Mouse (Mus musculus) stomach, postnatal 0 days (tissue): Measurements from ENCODE around the gene Sh2d4b. TPM values are rescaled to one million over a fixed set of nuclear protein-coding genes. Genes with fewer than 3 reads are reported as not detected.

Experiments used
- ATAC-seq: fragments of 200-750 bp; cut with Nextera tagmentation; 2 replicates; pipeline ENCODE4 v1.8.0; 2017; ENCODE audit not compliant: low FRiP score, low TSS enrichment
- DNase-seq: peaks from one replicate; pipeline ENCODE4 v3.0.0-alpha.2; 2016; ENCODE audit warnings: low spot score
- H3K27ac ChIP-seq: fragments of 300-500 bp; sonication (generic); replicated peaks from 2 replicates; pipeline ENCODE4 v1.5.1; 2014; ENCODE audit warnings: mild to moderate bottlenecking, control low read depth
- H3K27me3 ChIP-seq: fragments of 300-500 bp; sonication (generic); 2 replicates; pipeline ENCODE4 v1.6.1; 2014; ENCODE audit warnings: low read length; ENCODE audit not compliant: control insufficient read depth, insufficient read depth
- H3K36me3 ChIP-seq: fragments of 300-500 bp; sonication (generic); 2 replicates; pipeline ENCODE4 v1.6.1; 2014; ENCODE audit warnings: low read length, mixed read lengths; ENCODE audit not compliant: control insufficient read depth, insufficient read depth
- H3K4me1 ChIP-seq: fragments of 300-500 bp; sonication (generic); replicated peaks from 2 replicates; pipeline ENCODE4 v1.6.1; 2014; ENCODE audit warnings: antibody characterized with exemption; ENCODE audit not compliant: control insufficient read depth, insufficient read depth
- H3K4me2 ChIP-seq: fragments of 300-500 bp; sonication (generic); replicated peaks from 2 replicates; pipeline ENCODE4 v1.6.1; 2014; ENCODE audit warnings: low read depth, mild to moderate bottlenecking, control low read depth, moderate library complexity
- H3K4me3 ChIP-seq: fragments of 300-500 bp; sonication (generic); 2 replicates; pipeline ENCODE4 v1.5.1; 2014; ENCODE audit warnings: low read depth, low read length, control low read depth
- H3K9ac ChIP-seq: fragments of 300-500 bp; sonication (generic); 2 replicates; pipeline ENCODE4 v1.6.1; 2014; ENCODE audit warnings: mild to moderate bottlenecking, low read length, control low read depth, mixed read lengths
- H3K9me3 ChIP-seq: fragments of 300-500 bp; sonication (generic); 2 replicates; pipeline ENCODE4 v1.6.1; 2016; ENCODE audit warnings: low read length; ENCODE audit not compliant: control insufficient read depth
- CTCF ChIP-seq: IDR thresholded peaks from 2 replicates; pipeline ENCODE4 v1.5.1; 2016; ENCODE audit warnings: antibody characterized with exemption, low read depth, mild to moderate bottlenecking, moderate library complexity
- EP300 ChIP-seq: optimal IDR thresholded peaks from 2 replicates; pipeline ENCODE3; 2016; ENCODE audit warnings: antibody characterized with exemption
- WGBS: fragments of 180-500 bp; shearing (Covaris S2); extraction: QIAGEN DNeasy Blood & Tissue Kit; methylation state at CpG from one replicate; pipeline ENCODE4 v1.1.7; 2014; 5-methylcytosine and 5-hydroxymethylcytosine counted together
- polyA plus RNA-seq: library from polyadenylated mRNA; unstranded; fragments of >200 nt; fragmentation: Nextera tagmentation; extraction: Ambion mirVana; gene quantifications from 2 replicates; pipeline ENCODE4 v1.2.1, GENCODE M21; 2015

The Sh2d4b gene
- polyA plus RNA-seq, 1 experiment from 2014 or later, result 0.07 TPM

DNA sequence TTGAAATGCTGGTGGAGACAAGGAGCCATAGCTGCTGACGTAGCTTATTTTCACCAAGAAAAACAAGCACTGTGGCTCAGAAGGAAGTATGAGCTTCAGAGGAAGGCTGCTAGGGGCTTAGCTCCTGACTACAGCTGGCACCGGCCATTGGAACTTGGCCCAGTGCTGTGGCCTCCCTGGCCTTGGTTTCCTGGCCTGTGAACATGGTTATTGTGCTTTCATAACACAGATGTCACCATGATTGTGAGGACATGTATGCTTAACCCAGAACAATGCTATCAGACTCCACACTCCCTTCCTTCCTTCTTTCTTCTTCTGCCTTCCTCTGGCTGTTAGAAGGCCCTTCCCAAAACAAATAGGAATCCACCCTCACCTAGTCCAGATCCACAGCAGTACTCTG is 75.0 kb downstream of the Sh2d4b start:
- no peak overlapping the region for H3K4me2 ChIP-seq
- H3K36me3 ChIP-seq, result no peaks in the 10 kb centered on the region
- ATAC-seq, result no peak; the same call in 1 of the 2 replicates
- H3K9me3 ChIP-seq, result no peaks in the 10 kb centered on the region
- no peak for DNase-seq
- H3K27ac ChIP-seq, result no peak overlapping the region
- TF ChIP-seq CTCF (no peak), EP300 (no peak)
- no peak overlapping the region for H3K9ac ChIP-seq
- WGBS, result 67% methylated on average over 2 of the region's 2 CpGs
- H3K27me3 ChIP-seq, result no peaks in the 10 kb centered on the region
- H3K4me1 ChIP-seq, result no peaks in the 10 kb centered on the region
- no peak overlapping the region for H3K4me3 ChIP-seq

DNA sequence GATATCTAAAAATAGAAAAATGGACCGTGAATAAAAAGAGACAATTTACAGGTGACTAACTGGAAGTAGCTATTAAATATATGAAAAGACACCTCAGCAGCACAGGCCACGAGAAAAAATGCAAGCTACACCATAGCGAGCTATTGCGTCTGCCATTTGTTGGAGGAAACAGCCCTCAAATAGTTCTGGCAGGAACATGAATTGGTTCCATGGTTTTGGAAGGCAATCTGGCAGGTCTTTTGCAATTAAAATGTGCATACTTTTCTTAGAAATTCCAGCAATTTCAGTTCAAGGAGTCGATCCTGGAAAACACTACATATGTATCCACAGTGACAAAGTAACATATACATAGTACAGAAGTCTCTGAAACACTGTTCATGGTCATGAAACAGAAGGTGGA is 76.4 kb downstream of the Sh2d4b start:
- DNase-seq (no peak), ATAC-seq (no peak)
- TF ChIP-seq EP300, result no peak
- no peak for TF ChIP-seq CTCF
- Histone ChIP-seq H3K9me3 (no peaks in the 10 kb centered on the region), H3K27ac (no peak overlapping the region), H3K4me1 (no peaks in the 10 kb centered on the region), H3K9ac (no peak overlapping the region), H3K4me3 (no peak overlapping the region), H3K27me3 (no peaks in the 10 kb centered on the region), H3K4me2 (no peak overlapping the region), H3K36me3 (no peaks in the 10 kb centered on the region)
- 80% methylated on average over 5 of the region's 5 CpGs for WGBS

DNA sequence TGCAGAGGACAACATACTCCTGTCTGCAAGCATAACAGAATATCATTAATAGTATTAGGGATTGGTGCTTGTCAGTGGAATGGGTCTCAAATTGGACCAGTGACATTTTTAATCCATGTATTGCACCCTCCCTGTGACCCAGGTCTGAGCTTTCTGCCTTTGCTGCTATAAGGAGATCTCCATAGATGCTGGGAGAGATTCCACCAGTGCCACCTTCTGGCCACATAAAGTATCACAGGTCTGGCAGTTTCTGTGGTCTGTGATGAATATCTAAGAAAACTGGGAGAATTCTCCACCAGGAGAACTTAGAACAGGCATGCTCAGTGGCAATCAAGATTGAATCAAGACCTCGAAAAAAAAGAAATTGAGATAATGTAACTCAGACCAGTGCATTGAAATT is 101.5 kb downstream of the Sh2d4b start:
- no peak overlapping the region for H3K4me3 ChIP-seq
- no peak overlapping the region for H3K4me2 ChIP-seq
- ATAC-seq (no peak), DNase-seq (peak; percentile 41)
- no peak overlapping the region for H3K27ac ChIP-seq
- no peaks in the 10 kb centered on the region for H3K36me3 ChIP-seq
- WGBS, result 42% methylated on average over 1 of the region's 1 CpGs
- no peak overlapping the region for H3K9ac ChIP-seq
- H3K9me3 ChIP-seq, result no peaks in the 10 kb centered on the region
- no peaks in the 10 kb centered on the region for H3K27me3 ChIP-seq
- no peak for TF ChIP-seq EP300
- TF ChIP-seq CTCF, result peak; percentile 73
- H3K4me1 ChIP-seq, result no peaks in the 10 kb centered on the region

DNA sequence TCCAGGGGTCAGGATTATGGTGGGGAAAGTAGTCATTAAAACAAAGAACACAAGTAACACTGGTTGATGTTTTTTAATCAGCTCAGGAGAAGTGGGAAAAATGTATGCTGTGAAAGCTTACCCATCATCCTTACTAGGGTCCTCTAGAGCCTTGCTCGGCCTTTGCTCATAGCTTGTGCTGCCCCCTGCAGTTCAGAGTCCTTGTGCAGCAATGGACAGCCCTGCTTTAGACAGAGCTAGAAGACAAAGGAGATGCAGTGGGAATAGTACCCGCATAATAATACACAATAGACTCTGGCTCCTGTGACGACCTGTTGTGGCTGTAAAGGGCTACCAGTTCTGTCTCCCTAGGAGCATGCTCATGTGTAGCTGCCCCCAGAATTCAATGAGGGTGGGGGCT is 104.0 kb downstream of the Sh2d4b start:
- 29% methylated on average over 3 of the region's 3 CpGs for WGBS
- ATAC-seq, result no peak
- H3K4me2 ChIP-seq, result no peak overlapping the region
- TF ChIP-seq CTCF, result peak; percentile 62
- no peak for TF ChIP-seq EP300
- no peak overlapping the region for H3K4me3 ChIP-seq
- H3K9me3 ChIP-seq, result no peaks in the 10 kb centered on the region
- no peak overlapping the region for H3K9ac ChIP-seq
- H3K27me3 ChIP-seq, result no peaks in the 10 kb centered on the region
- H3K4me1 ChIP-seq, result no peaks in the 10 kb centered on the region
- peak; percentile 22 for DNase-seq
- H3K27ac ChIP-seq, result no peak overlapping the region
- H3K36me3 ChIP-seq, result no peaks in the 10 kb centered on the region

DNA sequence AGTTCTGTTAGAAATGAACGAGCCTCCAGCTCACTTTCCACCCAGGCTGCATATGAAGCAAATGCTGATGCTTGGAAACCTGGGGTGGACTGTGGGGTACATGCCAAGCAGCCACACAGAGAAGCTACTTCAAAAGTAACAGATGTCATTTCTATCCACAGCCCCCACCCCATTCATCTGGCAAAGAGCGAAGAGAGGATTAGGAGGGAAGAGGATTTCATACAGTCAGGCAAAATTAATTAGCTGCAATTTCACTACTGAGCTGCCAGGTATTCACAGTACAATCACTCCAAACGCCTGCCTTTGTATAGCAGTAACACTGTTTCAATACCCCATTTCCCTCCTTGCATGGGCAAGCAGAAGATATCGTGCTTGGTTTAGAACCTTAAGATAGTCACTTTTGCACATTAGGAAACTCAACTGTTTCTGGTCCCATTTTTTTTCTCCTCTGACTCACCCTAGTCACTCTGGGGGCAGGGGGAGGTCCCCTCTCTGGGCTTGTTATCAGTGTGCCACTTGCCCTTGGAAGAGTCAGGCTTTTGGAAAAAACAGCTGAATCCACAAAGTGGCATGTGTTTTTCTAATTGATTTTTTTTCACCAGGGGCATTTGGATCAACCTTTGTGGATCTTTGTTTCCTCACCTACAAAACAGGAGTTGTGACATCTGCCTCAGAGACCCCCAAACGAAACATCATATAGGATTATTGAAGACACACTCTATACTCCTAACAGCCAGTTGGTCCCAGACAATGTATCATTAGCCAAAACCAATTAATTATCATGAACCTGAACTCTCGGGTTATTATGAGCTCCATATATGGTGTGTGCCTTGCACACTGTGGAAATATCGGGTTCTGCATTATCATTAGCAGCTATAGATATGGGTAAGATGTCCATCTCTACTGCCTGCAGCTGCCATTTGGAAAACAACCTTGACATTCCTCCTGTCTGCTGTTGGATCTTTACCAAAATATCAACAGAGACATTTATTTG is 123.7 kb downstream of the Sh2d4b start:
- no peak overlapping the region for H3K4me2 ChIP-seq
- no peaks in the 10 kb centered on the region for H3K27me3 ChIP-seq
- H3K4me3 ChIP-seq, result no peak overlapping the region
- no peak for TF ChIP-seq EP300
- TF ChIP-seq CTCF, result no peak
- no peaks in the 10 kb centered on the region for H3K36me3 ChIP-seq
- ATAC-seq (no peak), DNase-seq (no peak)
- H3K9ac ChIP-seq, result no peak overlapping the region
- no peaks in the 10 kb centered on the region for H3K4me1 ChIP-seq
- 48% methylated on average over 7 of the region's 7 CpGs for WGBS
- H3K9me3 ChIP-seq, result no peaks in the 10 kb centered on the region
- H3K27ac ChIP-seq, result no peak overlapping the region

Other genes with a start within 250 kb of the Sh2d4b start
- gene Tspan14, start 73.5 kb upstream of the Sh2d4b start, polyA plus RNA-seq, result 38.1 and 38.8 TPM in 2 replicates
- 32.4 and 34.5 TPM in 2 replicates for gene Fam213a, start 120.5 kb upstream of the Sh2d4b start, polyA plus RNA-seq
- not detected in 2 replicates for gene Dydc2, start 175.9 kb upstream of the Sh2d4b start, polyA plus RNA-seq
- not detected in 2 replicates for gene Dydc1, start 179.6 kb upstream of the Sh2d4b start, polyA plus RNA-seq
- 0.75 and 2.0 TPM in 2 replicates for gene Mat1a, start 211.8 kb upstream of the Sh2d4b start, polyA plus RNA-seq
- 0.06 TPM in 1 of 2 replicates, not detected in the other for gene Sftpa1, start 238.5 kb upstream of the Sh2d4b start, polyA plus RNA-seq